In genomic region chr6:122761011-122761599, GRCm38 (mm10) we compare ENCODE assay signal across 8 mouse cellular contexts. TPM values are rescaled to one million over a fixed set of nuclear protein-coding genes. Genes with fewer than 3 reads are reported as not detected.
DNase-seq lines count a peak whose midpoint lies in the region; ATAC-seq lines count a peak whose summit lies in the region.

No protein-coding gene starts in this region.

- peak; percentile 60 for DNase-seq in CD4-positive helper T cell, adult 2 months (ENCODE audit: low read depth, low spot score)
- peak; percentile 52 for DNase-seq in adrenal gland, postnatal 14 days
- DNase-seq in embryonic facial prominence, embryonic 11.5 days (ENCODE audit: low spot score) = peak; percentile 91
- DNase-seq in kidney, postnatal 25 days = peak; percentile 59 to 64
- DNase-seq in neural tube, embryonic 11.5 days (ENCODE audit: low spot score) = peak; percentile 84
- peak; percentile 61 for DNase-seq in thymus, postnatal 14 days

- H3K27me3 ChIP-seq in embryonic facial prominence, embryonic 11.5 days (ENCODE audit: control insufficient read depth, insufficient read depth, low read length) = no peaks in the 10 kb centered on the region; the same call in 1 of the 2 replicates
- peaks cover 11% of the 10 kb centered on the region for H3K27me3 ChIP-seq in heart, embryonic 13.5 days (replicated peaks)
- H3K27me3 ChIP-seq in liver, embryonic 12.5 days (replicated peaks) = no peaks in the 10 kb centered on the region
- H3K27me3 ChIP-seq in neural tube, embryonic 11.5 days (ENCODE audit: control insufficient read depth, insufficient read depth, low read length) = no peaks in the 10 kb centered on the region

- H3K4me1 ChIP-seq in embryonic facial prominence, embryonic 11.5 days (ENCODE audit: control insufficient read depth, insufficient read depth, low read length) = no peaks in the 10 kb centered on the region; the same call in 1 of the 2 replicates
- peaks cover 30% of the 10 kb centered on the region for H3K4me1 ChIP-seq in heart, embryonic 13.5 days
- H3K4me1 ChIP-seq in liver, embryonic 12.5 days = peaks cover 84% of the 10 kb centered on the region
- no peaks in the 10 kb centered on the region; the same call in 1 of the 2 replicates for H3K4me1 ChIP-seq in neural tube, embryonic 11.5 days (ENCODE audit: control insufficient read depth, insufficient read depth, low read length)

- no peaks in the 10 kb centered on the region for H3K9me3 ChIP-seq in embryonic facial prominence, embryonic 11.5 days (replicated peaks; ENCODE audit: control insufficient read depth, low read length)
- no peaks in the 10 kb centered on the region for H3K9me3 ChIP-seq in heart, embryonic 13.5 days
- H3K9me3 ChIP-seq in liver, embryonic 12.5 days (replicated peaks) = no peaks in the 10 kb centered on the region
- no peaks in the 10 kb centered on the region for H3K9me3 ChIP-seq in neural tube, embryonic 11.5 days (ENCODE audit: control insufficient read depth, low read length)

- peak overlapping the region; percentile 45 for H3K4me2 ChIP-seq in embryonic facial prominence, embryonic 11.5 days (ENCODE audit: low read depth, low read length)
- H3K4me2 ChIP-seq in heart, embryonic 13.5 days = peak overlapping the region; percentile 63
- H3K4me2 ChIP-seq in liver, embryonic 12.5 days = peak overlapping the region; percentile 61
- peak overlapping the region; percentile 43 for H3K4me2 ChIP-seq in neural tube, embryonic 11.5 days (ENCODE audit: low read depth)

- no peak overlapping the region for H3K27ac ChIP-seq in embryonic facial prominence, embryonic 11.5 days (replicated peaks; ENCODE audit: low read depth, low read length)
- no peak overlapping the region for H3K27ac ChIP-seq in heart, embryonic 13.5 days (replicated peaks)
- H3K27ac ChIP-seq in liver, embryonic 12.5 days = peak overlapping the region; percentile 97
- no peak overlapping the region for H3K27ac ChIP-seq in neural tube, embryonic 11.5 days (ENCODE audit: low read depth, low read length)

- H3K4me3 ChIP-seq in embryonic facial prominence, embryonic 11.5 days (ENCODE audit: low read depth, low read length) = peak overlapping the region; percentile 25
- H3K4me3 ChIP-seq in heart, embryonic 13.5 days = peak overlapping the region; percentile 50
- H3K4me3 ChIP-seq in liver, embryonic 12.5 days = peak overlapping the region; percentile 41
- H3K4me3 ChIP-seq in neural tube, embryonic 11.5 days (ENCODE audit: low read depth, low read length) = peak overlapping the region; percentile 25; the same call in 1 of the 2 replicates

- ATAC-seq in embryonic facial prominence, embryonic 11.5 days (replicated peaks; ENCODE audit: insufficient number of reproducible peaks, low FRiP score, low TSS enrichment, low read depth) = peak; percentile 66; the same call in 1 of the 2 replicates
- ATAC-seq in heart, embryonic 13.5 days (ENCODE audit: extremely low read depth, insufficient number of reproducible peaks, low FRiP score, low TSS enrichment) = no peak
- ATAC-seq in liver, embryonic 12.5 days = no peak
- no peak for ATAC-seq in neural tube, embryonic 11.5 days (ENCODE audit: insufficient read depth, low FRiP score, low TSS enrichment)

- H3K9ac ChIP-seq in embryonic facial prominence, embryonic 11.5 days (replicated peaks; ENCODE audit: low read length) = no peak overlapping the region
- H3K9ac ChIP-seq in heart, embryonic 13.5 days = peak overlapping the region; percentile 69; the same call in 1 of the 2 replicates
- H3K9ac ChIP-seq in liver, embryonic 12.5 days = peak overlapping the region; percentile 27; the same call in 1 of the 2 replicates
- no peak overlapping the region for H3K9ac ChIP-seq in neural tube, embryonic 11.5 days (ENCODE audit: low read length)

- no peaks in the 10 kb centered on the region for H3K36me3 ChIP-seq in embryonic facial prominence, embryonic 11.5 days (replicated peaks; ENCODE audit: control insufficient read depth, insufficient read depth, low read depth, low read length)
- no peaks in the 10 kb centered on the region for H3K36me3 ChIP-seq in heart, embryonic 13.5 days
- H3K36me3 ChIP-seq in liver, embryonic 12.5 days = no peaks in the 10 kb centered on the region
- no peaks in the 10 kb centered on the region for H3K36me3 ChIP-seq in neural tube, embryonic 11.5 days (ENCODE audit: control insufficient read depth, insufficient read depth, low read length)

- under 1% methylated on average over 11 of the region's 11 CpGs for WGBS in embryonic facial prominence, embryonic 11.5 days
- under 1% methylated on average over 11 of the region's 11 CpGs for WGBS in heart, embryonic 13.5 days
- WGBS in liver, embryonic 12.5 days (ENCODE audit: insufficient replicate concordance) = 12% methylated on average over 11 of the region's 11 CpGs
- WGBS in neural tube, embryonic 11.5 days = under 1% methylated on average over 11 of the region's 11 CpGs

RNA-seq across cellular contexts. Expression of gene Slc2a3, which starts 40.3 kb away (rescaled TPM):
- total RNA-seq in adrenal gland, postnatal 14 days (2021) = 8.5 and 14.9 TPM in 2 replicates
- 32.7 and 35.1 TPM in 2 replicates for polyA plus RNA-seq in embryonic facial prominence, embryonic 11.5 days (2014; fragmentation: Nextera tagmentation; extraction: Ambion mirVana)
- polyA plus RNA-seq in heart, embryonic 13.5 days (2015; fragmentation: Nextera tagmentation; extraction: Ambion mirVana) = 12.1 and 15.4 TPM in 2 replicates
- 35.5 and 38.7 TPM in 2 replicates for polyA plus RNA-seq in liver, embryonic 12.5 days (2016; fragmentation: Nextera tagmentation; extraction: Ambion mirVana)
- polyA plus RNA-seq in neural tube, embryonic 11.5 days (2014; fragmentation: Nextera tagmentation; extraction: Ambion mirVana) = 31.1 and 39.5 TPM in 2 replicates

RNA-seq across cellular contexts. Expression of gene Nanog, which starts 53.8 kb away (rescaled TPM):
- total RNA-seq in adrenal gland, postnatal 14 days (2021) = not detected in 2 replicates
- polyA plus RNA-seq in embryonic facial prominence, embryonic 11.5 days (2014; fragmentation: Nextera tagmentation; extraction: Ambion mirVana) = 0.13 and 0.14 TPM in 2 replicates
- polyA plus RNA-seq in heart, embryonic 13.5 days (2015; fragmentation: Nextera tagmentation; extraction: Ambion mirVana) = 0.71 and 0.94 TPM in 2 replicates
- polyA plus RNA-seq in liver, embryonic 12.5 days (2016; fragmentation: Nextera tagmentation; extraction: Ambion mirVana) = 0.12 TPM in 1 of 2 replicates, not detected in the other
- 0.11 TPM in 1 of 2 replicates, not detected in the other for polyA plus RNA-seq in neural tube, embryonic 11.5 days (2014; fragmentation: Nextera tagmentation; extraction: Ambion mirVana)

RNA-seq across cellular contexts. Expression of gene Foxj2, which starts 58.6 kb away (rescaled TPM):
- total RNA-seq in adrenal gland, postnatal 14 days (2021) = 21.0 and 21.3 TPM in 2 replicates
- 4.0 TPM in 2 replicates for polyA plus RNA-seq in embryonic facial prominence, embryonic 11.5 days (2014; fragmentation: Nextera tagmentation; extraction: Ambion mirVana)
- 4.8 and 5.6 TPM in 2 replicates for polyA plus RNA-seq in heart, embryonic 13.5 days (2015; fragmentation: Nextera tagmentation; extraction: Ambion mirVana)
- 2.0 and 2.4 TPM in 2 replicates for polyA plus RNA-seq in liver, embryonic 12.5 days (2016; fragmentation: Nextera tagmentation; extraction: Ambion mirVana)
- 4.8 and 5.1 TPM in 2 replicates for polyA plus RNA-seq in neural tube, embryonic 11.5 days (2014; fragmentation: Nextera tagmentation; extraction: Ambion mirVana)

Comparison
In these comparisons a context has a peak if more than half of its experiments do, and no peak if none do; other contexts are left out.
1. H3K9ac ChIP-seq: peak in heart, embryonic 13.5 days (single experiment) and liver, embryonic 12.5 days (single experiment); none in embryonic facial prominence, embryonic 11.5 days (single experiment) and neural tube, embryonic 11.5 days (single experiment).
2. Peak in every context shown above with its lines, with median percentiles within 50 percentile points of each other: DNase-seq, H3K4me2 ChIP-seq and H3K4me3 ChIP-seq.